Mouse (Mus musculus) yolk sac, embryonic 10.5 days (tissue): Measurements from ENCODE around the gene Prrc2b.
A peak's percentile ranks its signal among the peaks of the same experiment; 100 is the strongest.

Experiments used
- DNase-seq: peaks from one replicate; pipeline ENCODE4 v3.0.0-alpha.2; 2017; ENCODE audit warnings: low spot score

Prrc2b gene

GRCm38 (mm10) chr2:32235433-32235832, 84.6 kb downstream of the Prrc2b start:
- no peak for DNase-seq

- DNase-seq = peak; percentile 91
These were observed 85.2 kb downstream of the Prrc2b start, which contains the start of gene Pomt1 for GRCm38 (mm10) chr2:32235886-32236759. Gene Pomt1 (plus strand): TSS chr2:32236590.

- peak; percentile 70 for DNase-seq
These were observed 86.0 kb downstream of the Prrc2b start for GRCm38 (mm10) chr2:32236760-32237487.

- no peak for DNase-seq
These were observed 86.7 kb downstream of the Prrc2b start for GRCm38 (mm10) chr2:32237571-32237970.

- no peak for DNase-seq
These were observed 88.0 kb downstream of the Prrc2b start for GRCm38 (mm10) chr2:32238708-32239435.

GRCm38 (mm10) chr2:32240591-32240990, 89.7 kb downstream of the Prrc2b start:
- no peak for DNase-seq

- DNase-seq = no peak
These were observed 92.1 kb downstream of the Prrc2b start for GRCm38 (mm10) chr2:32242986-32243385.

- no peak for DNase-seq
These were observed 95.9 kb downstream of the Prrc2b start for GRCm38 (mm10) chr2:32246741-32247140.

GRCm38 (mm10) chr2:32248377-32249361, 97.8 kb downstream of the Prrc2b start:
- no peak for DNase-seq

GRCm38 (mm10) chr2:32251791-32252527, 101.1 kb downstream of the Prrc2b start:
- DNase-seq = no peak

GRCm38 (mm10) chr2:32252658-32253057, 101.8 kb downstream of the Prrc2b start:
- DNase-seq = no peak

- no peak for DNase-seq
These were observed 102.5 kb downstream of the Prrc2b start for GRCm38 (mm10) chr2:32253352-32253751.

GRCm38 (mm10) chr2:32254563-32254962, 103.7 kb downstream of the Prrc2b start:
- no peak for DNase-seq

- no peak for DNase-seq
These were observed 105.4 kb downstream of the Prrc2b start for GRCm38 (mm10) chr2:32256273-32256672.

- peak; percentile 47 for DNase-seq
These were observed 108.1 kb downstream of the Prrc2b start for GRCm38 (mm10) chr2:32258887-32259533.

GRCm38 (mm10) chr2:32259657-32260417, 109.0 kb downstream of the Prrc2b start, which contains the start of gene Uck1:
Gene Uck1 (minus strand): TSS chr2:32260159.
- DNase-seq = peak; percentile 91

- DNase-seq = no peak
These were observed 109.8 kb downstream of the Prrc2b start for GRCm38 (mm10) chr2:32260635-32261034.

- DNase-seq = no peak
These were observed 124.9 kb downstream of the Prrc2b start for GRCm38 (mm10) chr2:32275823-32276222.

- DNase-seq = no peak
These were observed 131.4 kb downstream of the Prrc2b start for GRCm38 (mm10) chr2:32282289-32282688.
